Mouse (Mus musculus) heart, postnatal 0 days (tissue): ENCODE results near the gene Stx1a. TPM values are rescaled to one million over a fixed set of nuclear protein-coding genes. Genes with fewer than 3 reads are reported as not detected.

ENCODE experiments used
- ATAC-seq: fragments of 200-750 bp; cut with Nextera tagmentation; 2 replicates; pipeline ENCODE4 v1.8.0; 2017; ENCODE audit warnings: low read depth, moderate number of reproducible peaks, moderate library complexity; ENCODE audit not compliant: insufficient read depth
- DNase-seq: peaks from one replicate; pipeline ENCODE4 v3.0.0-alpha.2; 2016; ENCODE audit warnings: low spot score
- H3K27ac ChIP-seq: fragments of 300-500 bp; sonication (generic); 2 replicates; pipeline ENCODE4 v1.5.1; 2014; ENCODE audit warnings: low read depth, mild to moderate bottlenecking
- H3K27me3 ChIP-seq: fragments of 300-500 bp; sonication (generic); 2 replicates; pipeline ENCODE4 v1.6.1; 2014; ENCODE audit warnings: low read length, mixed read lengths; ENCODE audit not compliant: control insufficient read depth, insufficient read depth
- H3K36me3 ChIP-seq: fragments of 300-500 bp; sonication (generic); replicated peaks from 2 replicates; pipeline ENCODE4 v1.6.1; 2014; ENCODE audit warnings: low read length, mixed read lengths; ENCODE audit not compliant: control insufficient read depth, insufficient read depth
- H3K4me1 ChIP-seq: fragments of 300-500 bp; sonication (generic); 2 replicates; pipeline ENCODE4 v1.6.1; 2014; ENCODE audit warnings: antibody characterized with exemption; ENCODE audit not compliant: control insufficient read depth, insufficient read depth
- H3K4me2 ChIP-seq: fragments of 300-500 bp; sonication (generic); 2 replicates; pipeline ENCODE4 v1.6.1; 2014; ENCODE audit warnings: low read depth, mild to moderate bottlenecking, low read length, moderate library complexity
- H3K4me3 ChIP-seq: fragments of 300-500 bp; sonication (generic); 2 replicates; pipeline ENCODE4 v1.5.1; 2014; ENCODE audit warnings: low read depth, low read length
- H3K9ac ChIP-seq: fragments of 300-500 bp; sonication (generic); replicated peaks from 2 replicates; pipeline ENCODE4 v1.6.1; 2014; ENCODE audit warnings: low read depth, low read length, mixed read lengths
- H3K9me3 ChIP-seq: fragments of 300-500 bp; sonication (generic); replicated peaks from 2 replicates; pipeline ENCODE4 v1.6.1; 2016; ENCODE audit warnings: low read length; ENCODE audit not compliant: control insufficient read depth
- CTCF ChIP-seq: IDR thresholded peaks from 2 replicates; pipeline ENCODE4 v1.5.1; 2016; ENCODE audit warnings: antibody characterized with exemption, control low read depth, low read depth
- EP300 ChIP-seq: IDR thresholded peaks from 2 replicates; pipeline ENCODE4 v1.6.1; 2016; ENCODE audit warnings: antibody characterized with exemption, low read depth
- WGBS: fragments of 180-500 bp; shearing (Covaris S2); extraction: QIAGEN DNeasy Blood & Tissue Kit; methylation state at CpG from one replicate; pipeline ENCODE4 v1.1.7; 2014; 5-methylcytosine and 5-hydroxymethylcytosine counted together
- polyA plus RNA-seq: library from polyadenylated mRNA; unstranded; fragments of >200 nt; fragmentation: Nextera tagmentation; extraction: Ambion mirVana; gene quantifications from 2 replicates; pipeline ENCODE4 v1.2.1, GENCODE M21; 2015
- total RNA-seq: library from RNA; depleted of rRNA; stranded (reverse); fragments of >200 nt; gene quantifications from 2 replicates; pipeline ENCODE4 v1.2.3, GENCODE M21; 2014; ENCODE audit warnings: low replicate concordance; rRNA removed

Gene Stx1a
- total and polyA plus RNA-seq, 2 experiments from 2014 or later = 2.3 to 2.5 TPM

- H3K27ac ChIP-seq = no peak overlapping the region
- WGBS = 61% methylated on average over 4 of the region's 4 CpGs
- no peak overlapping the region for H3K9ac ChIP-seq
- H3K4me3 ChIP-seq = no peak overlapping the region
- no peaks in the 10 kb centered on the region for H3K4me1 ChIP-seq
- H3K36me3 ChIP-seq = no peaks in the 10 kb centered on the region
- ATAC-seq = no peak
- TF ChIP-seq CTCF = no peak
- TF ChIP-seq EP300 = no peak
- peaks cover 44% of the 10 kb centered on the region for H3K27me3 ChIP-seq
- no peak for DNase-seq
- H3K4me2 ChIP-seq = no peak overlapping the region
- no peaks in the 10 kb centered on the region for H3K9me3 ChIP-seq
Measured at GRCm38 (mm10) chr5:135086871-135087270, 63.6 kb downstream of the Stx1a start.

GRCm38 (mm10) chr5:135089653-135090052 is 66.4 kb downstream of the Stx1a start, which contains the start of gene Mlxipl:
Mlxipl (plus strand) TSS chr5:135089890.
- no peak within 1 kb of the TSS for H3K9ac ChIP-seq
- ATAC-seq (no peak), DNase-seq (no peak)
- H3K4me2 ChIP-seq = no peak within 1 kb of the TSS
- H3K9me3 ChIP-seq = no peaks in the 10 kb centered on the region
- H3K4me3 ChIP-seq = 0 out of 2 replicates have a peak within 1 kb of the TSS, but pooled peaks have one; percentile 9
- no peak for TF ChIP-seq CTCF
- no peak for TF ChIP-seq EP300
- WGBS = 4% methylated on average over 31 of the region's 39 CpGs
- no peak within 1 kb of the TSS for H3K27ac ChIP-seq
- peaks cover 52% of the 10 kb centered on the region for H3K27me3 ChIP-seq
- no peaks in the 10 kb centered on the region for H3K36me3 ChIP-seq
- H3K4me1 ChIP-seq = no peaks in the 10 kb centered on the region

Other genes starting within 250 kb of the Stx1a start
- not detected in 2 replicates for gene Tmem270, start 116.7 kb upstream of the Stx1a start, total RNA-seq
- not detected in 2 replicates for gene Tmem270, start 116.7 kb upstream of the Stx1a start, polyA plus RNA-seq
- not detected in 2 replicates for gene Cldn13, start 108.0 kb upstream of the Stx1a start, total RNA-seq
- 0.18 and 0.22 TPM in 2 replicates for gene Cldn13, start 108.0 kb upstream of the Stx1a start, polyA plus RNA-seq
- gene Mettl27, start 91.1 kb upstream of the Stx1a start, total RNA-seq = 4.6 and 9.4 TPM in 2 replicates
- 6.4 and 8.3 TPM in 2 replicates for gene Mettl27, start 91.1 kb upstream of the Stx1a start, polyA plus RNA-seq
- gene Cldn4, start 76.5 kb upstream of the Stx1a start, total RNA-seq = 0.12 and 10.2 TPM in 2 replicates
- gene Cldn4, start 76.5 kb upstream of the Stx1a start, polyA plus RNA-seq = 0.18 TPM in 1 of 2 replicates, not detected in the other
- gene Cldn3, start 37.3 kb upstream of the Stx1a start, total RNA-seq = 3.8 and 15.2 TPM in 2 replicates
- 1.4 and 4.5 TPM in 2 replicates for gene Cldn3, start 37.3 kb upstream of the Stx1a start, polyA plus RNA-seq
- 55.6 and 60.8 TPM in 2 replicates for gene Abhd11, start 14.3 kb upstream of the Stx1a start, total RNA-seq
- gene Abhd11, start 14.3 kb upstream of the Stx1a start, polyA plus RNA-seq = 99.5 and 100 TPM in 2 replicates
- 7.7 and 19.7 TPM in 2 replicates for gene Dnajc30, start 40.7 kb downstream of the Stx1a start, total RNA-seq
- gene Dnajc30, start 40.7 kb downstream of the Stx1a start, polyA plus RNA-seq = 33.6 and 34.1 TPM in 2 replicates
- 34.2 and 49.6 TPM in 2 replicates for gene Bud23, start 41.5 kb downstream of the Stx1a start, total RNA-seq
- gene Bud23, start 41.5 kb downstream of the Stx1a start, polyA plus RNA-seq = 33.7 and 38.2 TPM in 2 replicates
- gene Vps37d, start 54.8 kb downstream of the Stx1a start, total RNA-seq = 3.7 and 5.6 TPM in 2 replicates
- gene Vps37d, start 54.8 kb downstream of the Stx1a start, polyA plus RNA-seq = 1.0 and 1.1 TPM in 2 replicates
- gene Mlxipl, start 66.4 kb downstream of the Stx1a start, total RNA-seq = 1.2 and 16.0 TPM in 2 replicates
- 3.4 and 5.3 TPM in 2 replicates for gene Mlxipl, start 66.4 kb downstream of the Stx1a start, polyA plus RNA-seq
- 30.0 and 66.2 TPM in 2 replicates for gene Tbl2, start 126.2 kb downstream of the Stx1a start, total RNA-seq
- 10.4 and 11.3 TPM in 2 replicates for gene Tbl2, start 126.2 kb downstream of the Stx1a start, polyA plus RNA-seq
- 10.6 and 23.2 TPM in 2 replicates for gene Bcl7b, start 144.8 kb downstream of the Stx1a start, total RNA-seq
- 51.8 and 54.5 TPM in 2 replicates for gene Bcl7b, start 144.8 kb downstream of the Stx1a start, polyA plus RNA-seq
- 21.3 and 30.0 TPM in 2 replicates for gene Baz1b, start 163.8 kb downstream of the Stx1a start, total RNA-seq
- 11.9 and 13.1 TPM in 2 replicates for gene Baz1b, start 163.8 kb downstream of the Stx1a start, polyA plus RNA-seq
- gene Fzd9, start 227.7 kb downstream of the Stx1a start, total RNA-seq = 3.3 and 7.4 TPM in 2 replicates
- gene Fzd9, start 227.7 kb downstream of the Stx1a start, polyA plus RNA-seq = 1.8 and 2.4 TPM in 2 replicates